Mouse (Mus musculus): ENCODE data around the gene Prelid3b. TPM values are rescaled to one million over a fixed set of nuclear protein-coding genes. Genes with fewer than 3 reads are reported as not detected.

The Prelid3b gene
- polyA plus RNA-seq, 1 experiment from 2014 or later: 114 TPM

GRCm38 (mm10) chr2:174450353-174450752 lies 22.5 kb downstream of the Prelid3b start, which contains the start of gene Tubb1:
TSS of gene Tubb1 (plus strand) at chr2:174450695.
- Histone ChIP-seq H3K36me3 (no peaks in the 10 kb centered on the region), H3K9ac (no peak within 1 kb of the TSS), H3K4me1 (peaks cover 4% of the 10 kb centered on the region; the same call in 1 of the 2 replicates), H3K27me3 (replicated peaks) (no peaks in the 10 kb centered on the region), H3K9me3 (no peaks in the 10 kb centered on the region), H3K4me2 (no peak within 1 kb of the TSS), H3K27ac (no peak within 1 kb of the TSS), H3K4me3 (replicated peaks) (no peak within 1 kb of the TSS)
- whole genome bisulfite sequencing: 65% methylated on average over 4 of the region's 4 CpGs
- no peak for ATAC-seq (ENCODE audit: insufficient read depth, low FRiP score, low read depth)

GRCm38 (mm10) chr2:174448405-174448804 lies 24.5 kb downstream of the Prelid3b start:
- Histone ChIP-seq H3K9me3 (no peaks in the 10 kb centered on the region), H3K27me3 (replicated peaks) (no peaks in the 10 kb centered on the region), H3K27ac (no peak overlapping the region), H3K36me3 (no peaks in the 10 kb centered on the region), H3K4me1 (peaks cover 4% of the 10 kb centered on the region; the same call in 1 of the 2 replicates), H3K9ac (no peak overlapping the region), H3K4me3 (replicated peaks) (no peak overlapping the region), H3K4me2 (no peak overlapping the region)
- no peak for ATAC-seq (ENCODE audit: insufficient read depth, low FRiP score, low read depth)
- WGBS: 80% methylated on average over 4 of the region's 4 CpGs

- no peak for ATAC-seq (ENCODE audit: insufficient read depth, low FRiP score, low read depth)
- 66% methylated on average over 8 of the region's 8 CpGs for WGBS
These were observed 26.0 kb downstream of the Prelid3b start for GRCm38 (mm10) chr2:174446905-174447304.

GRCm38 (mm10) chr2:174446492-174446891 lies 26.4 kb downstream of the Prelid3b start:
- no peak for ATAC-seq (ENCODE audit: insufficient read depth, low FRiP score, low read depth)
- no peak overlapping the region for H3K4me3 ChIP-seq (replicated peaks)
- peaks cover 11% of the 10 kb centered on the region; the same call in 1 of the 2 replicates for H3K4me1 ChIP-seq
- H3K9ac ChIP-seq: no peak overlapping the region
- H3K4me2 ChIP-seq: no peak overlapping the region
- no peak overlapping the region for H3K27ac ChIP-seq
- H3K27me3 ChIP-seq (replicated peaks): no peaks in the 10 kb centered on the region
- WGBS: 49% methylated on average over 7 of the region's 7 CpGs
- no peaks in the 10 kb centered on the region for H3K36me3 ChIP-seq
- no peaks in the 10 kb centered on the region for H3K9me3 ChIP-seq

More at GRCm38 (mm10) chr2:174446905-174447304, 26.0 kb downstream of the Prelid3b start:
- Histone ChIP-seq H3K4me2 (no peak overlapping the region), H3K4me3 (replicated peaks) (no peak overlapping the region), H3K9ac (no peak overlapping the region), H3K9me3 (no peaks in the 10 kb centered on the region), H3K36me3 (no peaks in the 10 kb centered on the region), H3K27me3 (replicated peaks) (no peaks in the 10 kb centered on the region), H3K27ac (no peak overlapping the region), H3K4me1 (peaks cover 7% of the 10 kb centered on the region; the same call in 1 of the 2 replicates)

- 65% methylated on average over 6 of the region's 6 CpGs for WGBS
- H3K4me3 ChIP-seq (replicated peaks): no peak overlapping the region
- no peak overlapping the region for H3K9ac ChIP-seq
- no peaks in the 10 kb centered on the region for H3K36me3 ChIP-seq
- H3K4me1 ChIP-seq: peaks cover 11% of the 10 kb centered on the region; the same call in 1 of the 2 replicates
- H3K27ac ChIP-seq: no peak overlapping the region
- no peaks in the 10 kb centered on the region for H3K27me3 ChIP-seq (replicated peaks)
- H3K9me3 ChIP-seq: no peaks in the 10 kb centered on the region
- ATAC-seq (ENCODE audit: insufficient read depth, low FRiP score, low read depth): no peak
- no peak overlapping the region for H3K4me2 ChIP-seq
These were observed 27.9 kb downstream of the Prelid3b start for GRCm38 (mm10) chr2:174445018-174445417.

- ATAC-seq (ENCODE audit: insufficient read depth, low FRiP score, low read depth): no peak
- Histone ChIP-seq H3K9me3 (no peaks in the 10 kb centered on the region), H3K4me1 (peaks cover 11% of the 10 kb centered on the region; the same call in 1 of the 2 replicates), H3K27ac (no peak overlapping the region), H3K4me2 (no peak overlapping the region), H3K27me3 (replicated peaks) (no peaks in the 10 kb centered on the region), H3K4me3 (replicated peaks) (no peak overlapping the region), H3K36me3 (no peaks in the 10 kb centered on the region), H3K9ac (no peak overlapping the region)
- WGBS: 69% methylated on average over 7 of the region's 7 CpGs
These were observed 28.5 kb downstream of the Prelid3b start for GRCm38 (mm10) chr2:174444359-174444758.

- Histone ChIP-seq H3K36me3 (no peaks in the 10 kb centered on the region), H3K27ac (no peak overlapping the region), H3K4me2 (no peak overlapping the region), H3K4me3 (replicated peaks) (no peak overlapping the region), H3K9me3 (no peaks in the 10 kb centered on the region), H3K4me1 (peaks cover 16% of the 10 kb centered on the region), H3K27me3 (replicated peaks) (no peaks in the 10 kb centered on the region), H3K9ac (no peak overlapping the region)
- 46% methylated on average over 2 of the region's 2 CpGs for WGBS
- ATAC-seq (ENCODE audit: insufficient read depth, low FRiP score, low read depth): no peak
These were observed 29.8 kb downstream of the Prelid3b start for GRCm38 (mm10) chr2:174443046-174443445.

GRCm38 (mm10) chr2:174442460-174442859 lies 30.4 kb downstream of the Prelid3b start:
- ATAC-seq (ENCODE audit: insufficient read depth, low FRiP score, low read depth): no peak
- no peak overlapping the region for H3K9ac ChIP-seq
- H3K36me3 ChIP-seq: no peaks in the 10 kb centered on the region
- 60% methylated on average over 9 of the region's 9 CpGs for WGBS
- H3K27ac ChIP-seq: no peak overlapping the region
- H3K4me1 ChIP-seq: peaks cover 21% of the 10 kb centered on the region
- no peak overlapping the region for H3K4me2 ChIP-seq
- no peaks in the 10 kb centered on the region for H3K9me3 ChIP-seq
- no peaks in the 10 kb centered on the region for H3K27me3 ChIP-seq (replicated peaks)
- no peak overlapping the region for H3K4me3 ChIP-seq (replicated peaks)

GRCm38 (mm10) chr2:174441898-174442297 lies 31.0 kb downstream of the Prelid3b start:
- Histone ChIP-seq H3K9me3 (no peaks in the 10 kb centered on the region), H3K4me2 (no peak overlapping the region), H3K9ac (no peak overlapping the region), H3K27me3 (replicated peaks) (no peaks in the 10 kb centered on the region), H3K36me3 (no peaks in the 10 kb centered on the region), H3K27ac (no peak overlapping the region), H3K4me3 (replicated peaks) (no peak overlapping the region), H3K4me1 (peaks cover 24% of the 10 kb centered on the region)
- ATAC-seq (ENCODE audit: insufficient read depth, low FRiP score, low read depth): no peak
- 63% methylated on average over 4 of the region's 4 CpGs for WGBS

- no peaks in the 10 kb centered on the region for H3K9me3 ChIP-seq
- no peak for ATAC-seq (ENCODE audit: insufficient read depth, low FRiP score, low read depth)
- 82% methylated on average over 9 of the region's 9 CpGs for WGBS
- peaks cover 20% of the 10 kb centered on the region for H3K4me1 ChIP-seq
- no peak overlapping the region for H3K4me2 ChIP-seq
- no peaks in the 10 kb centered on the region for H3K27me3 ChIP-seq (replicated peaks)
- no peak overlapping the region for H3K9ac ChIP-seq
- no peaks in the 10 kb centered on the region; the same call in 1 of the 2 replicates for H3K36me3 ChIP-seq
- no peak overlapping the region for H3K27ac ChIP-seq
- no peak overlapping the region for H3K4me3 ChIP-seq (replicated peaks)
These were observed 32.9 kb downstream of the Prelid3b start for GRCm38 (mm10) chr2:174439961-174440360.

GRCm38 (mm10) chr2:174439450-174439838 lies 33.4 kb downstream of the Prelid3b start:
- Histone ChIP-seq H3K4me1 (peaks cover 20% of the 10 kb centered on the region), H3K4me2 (peak overlapping the region; percentile 83), H3K27ac (no peak overlapping the region), H3K36me3 (no peaks in the 10 kb centered on the region; the same call in 1 of the 2 replicates), H3K4me3 (replicated peaks) (no peak overlapping the region), H3K9me3 (no peaks in the 10 kb centered on the region), H3K9ac (no peak overlapping the region), H3K27me3 (replicated peaks) (no peaks in the 10 kb centered on the region)
- ATAC-seq (ENCODE audit: insufficient read depth, low FRiP score, low read depth): no peak
- WGBS: 57% methylated on average over 5 of the region's 5 CpGs

- WGBS: 1% methylated on average over 38 of the region's 38 CpGs
- peak within 1 kb of the TSS; percentile 61 for H3K4me3 ChIP-seq (replicated peaks)
- no peaks in the 10 kb centered on the region; the same call in 1 of the 2 replicates for H3K36me3 ChIP-seq
- H3K9ac ChIP-seq: peak within 1 kb of the TSS; percentile 40; the same call in 1 of the 2 replicates
- peaks cover 20% of the 10 kb centered on the region for H3K4me1 ChIP-seq
- H3K9me3 ChIP-seq: no peaks in the 10 kb centered on the region
- H3K4me2 ChIP-seq: peak within 1 kb of the TSS; percentile 83
- peak; percentile 82 for ATAC-seq (ENCODE audit: insufficient read depth, low FRiP score, low read depth)
- no peaks in the 10 kb centered on the region for H3K27me3 ChIP-seq (replicated peaks)
- H3K27ac ChIP-seq: no peak within 1 kb of the TSS
These were observed 34.0 kb downstream of the Prelid3b start, which contains the start of gene Ctsz for GRCm38 (mm10) chr2:174438737-174439449. TSS of gene Ctsz (minus strand) at chr2:174439039.
